In genomic region chr6:146603651-146604050, GRCm38 (mm10) we compare ENCODE assay signal across 20 mouse cellular contexts. TPM values are rescaled to one million over a fixed set of nuclear protein-coding genes. Genes with fewer than 3 reads are reported as not detected.
DNase-seq lines count a peak whose midpoint lies in the region; ATAC-seq lines count a peak whose summit lies in the region.
"Had no signal": no experiment of that assay in that cellular context is flagged by ENCODE, and none has a peak within 500 bp of the region (broad histone marks: within the 10 kb centered on the region; RNA-seq: fewer than 3 reads in every experiment).

No protein-coding gene starts in this region.

- H3K4me3 ChIP-seq in heart, embryonic 12.5 days: no peak overlapping the region
- no peak overlapping the region for H3K4me3 ChIP-seq in kidney, embryonic 15.5 days (replicated peaks)
- H3K4me3 ChIP-seq: embryonic facial prominence, embryonic 12.5 days; erythroblast, embryonic 14.5 days; forebrain, embryonic 13.5 days; lung, embryonic 15.5 days; neural tube, embryonic 12.5 days had no signal

- H3K4me1 ChIP-seq in heart, embryonic 12.5 days (replicated peaks): no peaks in the 10 kb centered on the region
- no peaks in the 10 kb centered on the region for H3K4me1 ChIP-seq in kidney, embryonic 15.5 days
- H3K4me1 ChIP-seq: embryonic facial prominence, embryonic 12.5 days; forebrain, embryonic 13.5 days; lung, embryonic 15.5 days; neural tube, embryonic 12.5 days had no signal

- DNase-seq in heart, adult 11 months: peak; percentile 92
- DNase-seq in kidney, adult 11 months: no peak
- peak; percentile 6 for DNase-seq in adrenal gland, postnatal 25 days
- peak; percentile 24 for DNase-seq in kidney, postnatal 14 days
- no peak for DNase-seq in frontal cortex, adult 2 months (ENCODE audit: extremely low spot score in 1 of 2, low spot score in 1 of 2)
- DNase-seq: cerebellum, adult 9-11 months; heart, postnatal 36 days; right cerebral cortex, adult 18-20 months; thymus, postnatal 25 days had no signal

- no peaks in the 10 kb centered on the region for H3K9me3 ChIP-seq in heart, embryonic 12.5 days (replicated peaks)
- H3K9me3 ChIP-seq in kidney, embryonic 15.5 days (replicated peaks): no peaks in the 10 kb centered on the region
- H3K9me3 ChIP-seq: embryonic facial prominence, embryonic 12.5 days; forebrain, embryonic 13.5 days; lung, embryonic 15.5 days; neural tube, embryonic 12.5 days had no signal

- ATAC-seq in heart, embryonic 12.5 days (ENCODE audit: insufficient number of reproducible peaks, low FRiP score): no peak
- peak; percentile 43; the same call in 1 of the 2 replicates for ATAC-seq in kidney, embryonic 15.5 days (replicated peaks; ENCODE audit: low FRiP score)
- ATAC-seq: forebrain, embryonic 13.5 days; hindbrain, embryonic 16.5 days had no signal

- 87% methylated on average over 10 of the region's 10 CpGs for WGBS in heart, embryonic 12.5 days
- WGBS in kidney, embryonic 15.5 days: 41% methylated on average over 10 of the region's 10 CpGs

- peaks cover 86% of the 10 kb centered on the region for H3K36me3 ChIP-seq in heart, embryonic 12.5 days
- H3K36me3 ChIP-seq in kidney, embryonic 15.5 days: peaks cover 94% of the 10 kb centered on the region

- H3K27me3 ChIP-seq in heart, embryonic 12.5 days (replicated peaks): no peaks in the 10 kb centered on the region
- no peaks in the 10 kb centered on the region for H3K27me3 ChIP-seq in kidney, embryonic 15.5 days
- H3K27me3 ChIP-seq: embryonic facial prominence, embryonic 12.5 days; forebrain, embryonic 13.5 days; lung, embryonic 15.5 days; neural tube, embryonic 12.5 days had no signal

- H3K9ac ChIP-seq in heart, embryonic 12.5 days: no peak overlapping the region
- H3K9ac ChIP-seq in kidney, embryonic 15.5 days: no peak overlapping the region
- H3K9ac ChIP-seq: embryonic facial prominence, embryonic 12.5 days; forebrain, embryonic 13.5 days; liver, embryonic 14.5 days; lung, embryonic 15.5 days; neural tube, embryonic 12.5 days had no signal

- no peak overlapping the region for H3K4me2 ChIP-seq in heart, embryonic 12.5 days
- H3K4me2 ChIP-seq in kidney, embryonic 15.5 days: no peak overlapping the region
- H3K4me2 ChIP-seq: embryonic facial prominence, embryonic 12.5 days; forebrain, embryonic 13.5 days; heart, embryonic 11.5 days; lung, embryonic 15.5 days; midbrain, embryonic 11.5 days; neural tube, embryonic 12.5 days had no signal

- H3K27ac ChIP-seq in heart, embryonic 12.5 days (ENCODE audit: poor library complexity, severe bottlenecking): no peak overlapping the region
- no peak overlapping the region for H3K27ac ChIP-seq in kidney, embryonic 15.5 days
- H3K27ac ChIP-seq: embryonic facial prominence, embryonic 12.5 days; forebrain, embryonic 13.5 days; liver, embryonic 14.5 days; lung, embryonic 15.5 days; neural tube, embryonic 12.5 days had no signal

RNA-seq across cellular contexts. Expression of gene Ints13, which starts 26.0 kb away (rescaled TPM):
- polyA plus RNA-seq in heart, embryonic 12.5 days (2016; fragmentation: Nextera tagmentation; extraction: Ambion mirVana): 57.4 and 60.5 TPM in 2 replicates
- polyA plus RNA-seq in kidney, embryonic 15.5 days (2015; fragmentation: Nextera tagmentation; extraction: Ambion mirVana): 82.7 and 87.4 TPM in 2 replicates
- 35.3 and 44.5 TPM in 2 replicates for total RNA-seq in adrenal gland, postnatal 25 days (2021)
- polyA plus RNA-seq in frontal cortex, adult 2 months (2012; rRNA removed): 83.2 and 87.5 TPM in 2 replicates

RNA-seq across cellular contexts. Expression of gene Fgfr1op2, which starts 26.6 kb away (rescaled TPM):
- 85.9 and 87.0 TPM in 2 replicates for polyA plus RNA-seq in heart, embryonic 12.5 days (2016; fragmentation: Nextera tagmentation; extraction: Ambion mirVana)
- polyA plus RNA-seq in kidney, embryonic 15.5 days (2015; fragmentation: Nextera tagmentation; extraction: Ambion mirVana): 85.5 and 87.8 TPM in 2 replicates
- 116 and 119 TPM in 2 replicates for total RNA-seq in adrenal gland, postnatal 25 days (2021)
- polyA plus RNA-seq in frontal cortex, adult 2 months (2012; rRNA removed): 74.8 and 75.5 TPM in 2 replicates

RNA-seq across cellular contexts. Expression of gene Med21, which starts 38.7 kb away (rescaled TPM):
- 130 and 136 TPM in 2 replicates for polyA plus RNA-seq in heart, embryonic 12.5 days (2016; fragmentation: Nextera tagmentation; extraction: Ambion mirVana)
- polyA plus RNA-seq in kidney, embryonic 15.5 days (2015; fragmentation: Nextera tagmentation; extraction: Ambion mirVana): 137 and 154 TPM in 2 replicates
- 70.3 and 72.0 TPM in 2 replicates for total RNA-seq in adrenal gland, postnatal 25 days (2021)
- 65.5 and 68.3 TPM in 2 replicates for polyA plus RNA-seq in frontal cortex, adult 2 months (2012; rRNA removed)

RNA-seq across cellular contexts. Expression of gene Tm7sf3, which starts 39.0 kb away (rescaled TPM):
- polyA plus RNA-seq in heart, embryonic 12.5 days (2016; fragmentation: Nextera tagmentation; extraction: Ambion mirVana): 49.4 and 51.7 TPM in 2 replicates
- 36.5 and 37.0 TPM in 2 replicates for polyA plus RNA-seq in kidney, embryonic 15.5 days (2015; fragmentation: Nextera tagmentation; extraction: Ambion mirVana)
- total RNA-seq in adrenal gland, postnatal 25 days (2021): 38.1 and 53.9 TPM in 2 replicates
- polyA plus RNA-seq in frontal cortex, adult 2 months (2012; rRNA removed): 27.6 and 29.3 TPM in 2 replicates

Comparison
In these comparisons a context has a peak if more than half of its experiments do, and no peak if none do; other contexts are left out.
1. DNase-seq: peak in heart, adult 11 months (single experiment), adrenal gland, postnatal 25 days (single experiment) and kidney, postnatal 14 days (single experiment); none in kidney, adult 11 months (single experiment) and frontal cortex, adult 2 months (0 of 2).